25 mouse cellular contexts compared by ENCODE assay signal in the genomic region with DNA sequence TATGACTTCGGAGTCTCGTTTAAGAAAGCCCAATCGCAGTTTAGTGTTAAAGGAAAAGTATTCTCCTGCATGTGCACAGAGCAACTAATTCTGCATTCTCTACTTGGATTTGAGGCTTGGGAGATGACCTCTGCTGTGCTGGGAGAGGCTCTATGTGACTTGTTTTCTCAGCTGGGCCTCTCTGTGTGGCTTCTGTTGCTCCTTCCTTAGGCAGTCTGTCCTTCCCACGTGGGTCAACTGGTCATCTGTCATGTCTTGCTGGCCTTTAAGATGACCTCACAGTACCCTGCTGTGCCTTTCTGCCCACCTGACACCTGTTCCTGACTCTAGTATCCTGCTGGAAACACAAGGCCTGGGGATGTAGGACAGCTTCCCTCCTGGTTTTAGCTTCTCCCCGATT. TPM values are rescaled to one million over a fixed set of nuclear protein-coding genes. Genes with fewer than 3 reads are reported as not detected.
"Had no signal": no experiment of that assay in that cellular context is flagged by ENCODE, and none has a peak within 500 bp of the region (broad histone marks: within the 10 kb centered on the region; RNA-seq: fewer than 3 reads in every experiment).

No protein-coding gene starts in this region.

- ATAC-seq: hindbrain, embryonic 16.5 days; inflammation-experienced regulatory T-cells, adult 6 months; intestine, embryonic 15.5 days; intestine, postnatal 0 days had no signal

- DNase-seq: gastrocnemius, adult 2 months; gastrocnemius, postnatal 10 days; gastrocnemius, postnatal 25 days; heart, adult 18-20 months; heart, postnatal 10 days; heart, postnatal 4 days; kidney, adult 18-20 months; kidney, adult 8-10 months; kidney, postnatal 10 days; kidney, postnatal 25 days; kidney, postnatal 4 days; liver had no signal

- H3K4me1 ChIP-seq: heart, embryonic 10.5 days; heart, embryonic 12.5 days; hindbrain, embryonic 12.5 days; intestine, embryonic 15.5 days; limb, embryonic 10.5 days had no signal

- H3K27me3 ChIP-seq: heart, embryonic 12.5 days; hindbrain, embryonic 12.5 days; intestine, embryonic 15.5 days; limb, embryonic 12.5 days had no signal

- H3K9me3 ChIP-seq: heart, embryonic 10.5 days; heart, embryonic 12.5 days; hindbrain, embryonic 10.5 days; hindbrain, embryonic 12.5 days; intestine, embryonic 15.5 days; limb, embryonic 10.5 days; limb, embryonic 12.5 days had no signal

- H3K36me3 ChIP-seq: heart, embryonic 10.5 days; heart, embryonic 12.5 days; hindbrain, embryonic 10.5 days; hindbrain, embryonic 12.5 days; intestine, embryonic 15.5 days; limb, embryonic 10.5 days; limb, embryonic 12.5 days had no signal

- H3K4me3 ChIP-seq: gastrocnemius, adult 2 months; heart, embryonic 10.5 days; heart, embryonic 12.5 days; hindbrain, embryonic 10.5 days; hindbrain, embryonic 12.5 days; intestine, embryonic 15.5 days; layer of hippocampus, adult 2 months; left cerebral cortex, adult 2 months; limb, embryonic 10.5 days; limb, embryonic 12.5 days had no signal

- H3K9ac ChIP-seq: heart, embryonic 12.5 days; hindbrain, embryonic 12.5 days; hindbrain, embryonic 14.5 days; intestine, embryonic 15.5 days; limb, embryonic 12.5 days had no signal

- H3K4me2 ChIP-seq: heart, embryonic 12.5 days; hindbrain, embryonic 12.5 days; hindbrain, embryonic 14.5 days; intestine, embryonic 15.5 days; limb, embryonic 12.5 days had no signal

- H3K27ac ChIP-seq: gastrocnemius, adult 2 months; heart, embryonic 10.5 days; hindbrain, embryonic 10.5 days; hindbrain, embryonic 12.5 days; hindbrain, embryonic 14.5 days; intestine, embryonic 15.5 days; layer of hippocampus, adult 2 months; left cerebral cortex, adult 2 months; limb, embryonic 10.5 days; limb, embryonic 12.5 days had no signal

RNA-seq across cellular contexts. Expression of gene Cmbl, which starts 10.9 kb away (rescaled TPM):
- polyA plus RNA-seq: inflammation-experienced regulatory T-cells, adult 6 months had no signal
